Mouse (Mus musculus) bone marrow macrophage, adult 2 months (primary cell): ENCODE measurements around the gene Col5a3.

Experiments used
- CTCF ChIP-seq: IDR thresholded peaks from 2 replicates; pipeline ENCODE4 v1.5.1; 2012; ENCODE audit warnings: low read depth, mild to moderate bottlenecking, low read length, moderate library complexity
- POLR2A ChIP-seq: IDR thresholded peaks from 2 replicates; pipeline ENCODE4 v1.6.1; 2012; ENCODE audit warnings: mild to moderate bottlenecking, low read depth, low read length, borderline replicate concordance

GRCm38 (mm10) chr9:20726134-20726858, 88.6 kb downstream of the Col5a3 start:
- TF ChIP-seq POLR2A = no peak
- TF ChIP-seq CTCF = no peak
